Mouse (Mus musculus) MN1 (cell line): ENCODE measurements around the gene Crtc3.

ENCODE experiments used
- DNase-seq: peaks from one replicate; pipeline ENCODE4 v3.0.0-alpha.2; 2016; ENCODE audit warnings: low spot score

Gene Crtc3

DNA sequence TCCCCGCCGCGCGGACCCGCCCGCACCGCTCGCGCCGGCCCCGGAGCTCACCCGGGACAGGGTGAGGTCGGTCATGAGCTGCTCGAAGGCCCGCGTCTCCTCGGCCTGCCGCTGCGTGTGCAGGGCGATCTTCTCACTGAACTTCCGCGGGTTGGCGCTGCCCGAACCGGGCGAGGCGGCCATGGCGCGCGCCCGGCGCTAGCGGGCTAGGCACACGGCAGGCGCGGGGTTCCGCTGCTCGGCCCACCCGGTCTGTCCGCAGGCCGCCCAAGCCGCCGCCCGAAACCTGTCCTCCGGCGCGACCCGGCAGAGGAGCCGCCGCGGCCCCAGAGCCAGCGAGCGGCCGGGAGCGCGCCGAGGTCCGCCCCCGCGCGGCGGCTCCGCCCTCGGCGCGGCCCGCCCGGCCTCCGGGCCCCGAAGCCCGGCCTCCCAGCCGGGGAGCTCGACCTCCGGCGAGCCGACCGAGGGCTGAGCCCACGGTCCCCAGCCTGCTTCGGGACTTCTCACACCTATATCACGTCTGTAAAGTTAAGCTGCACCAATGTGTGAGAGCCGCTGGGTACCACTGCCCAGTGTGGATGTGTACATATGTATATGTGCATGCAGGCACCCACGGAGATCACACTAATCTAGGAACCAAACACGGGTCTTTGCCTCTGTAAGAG, at the start of gene Crtc3:
TSS of gene Crtc3 (minus strand) at position 322 of the 665 bp plus-strand sequence.
- DNase-seq = peak; percentile 79

DNA sequence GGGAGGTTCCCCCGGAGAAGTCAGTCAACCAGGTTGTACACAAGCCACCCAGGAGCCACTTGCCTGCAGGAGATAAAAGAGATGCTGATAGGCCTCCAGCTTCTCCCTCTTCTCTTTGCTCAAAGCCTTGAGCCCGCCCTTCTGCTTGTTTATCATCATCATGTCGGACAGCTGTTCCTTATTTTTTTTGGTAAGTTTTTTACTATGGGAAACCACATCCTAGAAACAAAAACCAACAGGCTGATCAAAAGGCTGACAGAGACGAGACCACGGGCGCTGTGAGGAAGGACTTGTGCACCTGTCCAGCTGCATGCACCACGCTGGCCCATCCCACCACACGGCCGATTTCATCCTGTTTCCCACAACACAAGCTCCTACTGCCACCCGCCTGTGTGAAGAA, 47.5 kb upstream of the Crtc3 start:
- DNase-seq = no peak

DNA sequence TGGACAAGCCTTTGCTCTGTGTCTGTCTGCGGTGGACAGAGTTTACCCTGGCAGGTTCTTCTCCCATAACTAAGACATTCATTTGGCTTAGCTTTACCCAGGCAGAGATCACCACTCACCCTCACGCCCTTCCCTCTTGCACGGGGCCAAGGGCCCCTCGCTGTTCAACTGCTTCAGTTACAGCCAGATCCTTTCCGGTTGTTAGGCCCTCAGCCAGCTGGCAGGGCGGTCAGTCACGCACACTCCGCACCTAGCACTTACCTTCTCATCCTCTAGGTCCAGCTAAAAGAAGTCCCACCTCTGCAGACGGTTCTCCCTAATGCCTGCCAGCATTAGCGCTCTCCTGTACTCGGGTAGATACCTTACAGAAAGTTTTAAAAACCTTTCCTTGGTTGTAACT, 44.3 kb upstream of the Crtc3 start:
- DNase-seq = no peak

DNA sequence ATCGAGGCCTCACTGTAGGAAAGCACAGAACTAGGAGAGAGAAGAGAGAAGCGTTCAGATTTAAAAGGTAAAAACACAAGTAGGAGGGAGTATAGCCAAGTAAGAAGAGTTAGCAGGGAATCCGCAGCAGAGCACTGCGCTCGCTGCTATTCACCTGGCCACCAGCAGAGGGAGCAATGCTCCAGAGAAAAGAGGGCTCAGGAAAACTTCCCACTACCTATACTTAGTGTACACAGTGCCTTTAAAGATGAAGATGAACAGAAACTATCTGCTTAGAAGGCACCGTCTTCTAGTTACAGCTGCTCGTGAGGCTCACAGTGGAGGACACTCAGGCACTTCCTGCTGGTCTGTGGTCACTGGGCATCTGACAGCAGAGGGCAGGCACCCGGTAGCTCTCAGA, 41.0 kb upstream of the Crtc3 start:
- DNase-seq = peak; percentile 65

DNA sequence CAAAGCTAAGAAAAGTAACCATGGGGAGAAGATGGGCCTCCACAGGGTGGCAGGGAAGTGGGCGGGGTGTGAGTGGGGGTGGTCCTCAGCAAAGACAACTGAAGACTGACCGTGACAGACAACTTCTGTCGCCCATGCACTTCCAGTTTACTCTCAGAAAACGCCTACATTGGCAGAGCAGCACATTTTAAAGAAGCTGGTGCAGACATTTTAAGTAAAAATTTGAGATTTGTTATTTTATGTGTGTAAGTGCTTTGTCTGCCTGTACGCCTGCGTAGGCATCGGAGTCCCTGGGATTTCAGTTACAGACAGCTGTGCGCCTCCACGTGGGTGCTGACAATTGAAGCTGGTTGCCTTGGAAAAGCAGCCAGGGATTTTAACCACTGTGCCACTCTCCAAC, 32.4 kb upstream of the Crtc3 start:
- no peak for DNase-seq

DNA sequence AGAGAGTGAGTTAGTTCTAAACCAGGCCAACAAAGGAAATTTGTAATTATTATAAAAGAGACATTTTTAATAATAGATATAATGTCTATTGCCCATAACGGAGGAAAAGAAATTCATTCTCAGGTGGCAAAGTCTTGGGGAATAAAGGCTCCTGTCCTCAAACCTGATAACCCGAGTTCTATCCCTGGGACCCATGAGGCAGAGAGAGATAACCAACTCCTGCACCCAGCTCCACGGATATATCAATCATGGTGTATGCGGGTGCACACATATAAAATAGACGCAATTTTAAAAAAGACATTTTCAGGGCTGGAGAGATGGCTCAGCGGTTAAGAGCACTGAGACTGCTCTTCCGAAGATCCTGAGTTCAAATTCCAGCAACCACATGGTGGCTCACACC, 30.9 kb upstream of the Crtc3 start:
- no peak for DNase-seq

DNA sequence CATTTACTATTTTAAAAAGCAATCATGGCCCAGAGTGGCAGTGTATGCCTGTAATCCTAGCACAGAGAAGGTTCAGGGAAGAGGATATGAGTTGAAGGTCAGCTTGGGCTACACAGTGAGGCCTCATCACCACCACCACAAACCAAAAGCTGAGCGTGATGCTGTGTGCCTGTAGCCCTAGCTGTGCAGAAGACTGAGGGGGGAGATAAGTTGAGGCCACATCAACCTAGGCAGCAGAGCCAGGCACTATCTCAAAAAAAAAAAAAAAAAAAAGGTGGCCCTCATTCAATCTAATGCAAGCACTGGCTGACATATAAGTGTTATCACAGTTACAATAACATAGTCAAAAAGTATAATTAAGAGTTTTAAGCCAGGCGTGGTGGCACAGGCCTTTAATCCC, 30.4 kb upstream of the Crtc3 start:
- no peak for DNase-seq

DNA sequence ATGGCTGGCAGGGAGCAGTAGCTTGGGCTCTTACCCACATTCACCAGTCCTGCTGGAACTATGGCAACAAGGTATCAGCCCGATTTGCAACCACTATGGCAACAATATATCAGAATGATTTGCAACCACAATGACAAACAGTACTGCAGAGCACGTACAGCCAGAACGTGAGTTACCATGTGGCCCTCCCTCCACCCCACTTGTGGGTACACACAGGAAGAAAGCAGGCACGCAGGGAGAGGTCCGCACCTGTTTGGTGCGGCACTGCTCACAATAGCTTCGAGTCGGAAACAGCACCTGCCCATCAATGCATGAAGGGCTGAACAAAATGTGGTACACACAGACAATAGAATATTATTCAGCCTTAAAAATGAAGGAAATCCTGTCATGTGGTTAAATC, 29.8 kb upstream of the Crtc3 start:
- DNase-seq = no peak

DNA sequence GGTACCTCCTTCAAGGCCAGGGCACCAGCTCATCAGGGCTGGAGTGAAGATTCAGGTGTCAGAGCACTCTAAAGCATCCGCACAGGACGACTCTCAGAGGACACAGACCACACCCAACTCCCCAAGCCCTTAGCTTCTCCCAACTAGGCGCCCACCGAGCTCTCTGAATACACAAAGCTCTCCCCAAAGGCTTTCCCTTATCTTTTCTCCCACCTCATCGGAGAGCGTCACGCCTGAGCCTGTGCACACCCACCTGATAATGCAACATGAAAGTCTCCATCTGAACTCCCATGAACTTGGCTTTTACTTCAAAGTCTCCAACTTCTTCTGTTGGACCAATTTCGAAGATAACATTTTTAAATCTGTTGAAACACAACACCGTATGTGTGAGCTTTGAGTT, 28.1 kb upstream of the Crtc3 start:
- DNase-seq = no peak

DNA sequence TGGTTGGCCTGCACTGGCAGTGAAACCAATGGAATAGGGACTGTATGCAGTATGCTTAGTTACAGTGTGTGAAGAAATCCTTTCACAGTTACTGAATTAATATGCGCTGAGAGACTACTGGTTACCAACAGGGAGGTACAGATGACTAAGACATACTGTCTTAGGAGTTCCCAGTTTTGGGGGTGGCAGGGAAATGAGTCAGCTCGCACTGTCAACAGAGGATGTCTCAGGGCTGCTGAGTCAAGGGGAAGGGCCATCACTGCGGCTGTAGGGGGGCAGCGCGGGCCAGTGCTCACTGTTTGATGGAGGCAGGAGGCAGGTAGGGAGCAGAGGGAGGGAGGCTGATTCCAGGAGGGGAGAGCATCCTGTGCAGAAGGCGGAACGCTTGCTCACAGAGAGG, 26.6 kb upstream of the Crtc3 start:
- no peak for DNase-seq

DNA sequence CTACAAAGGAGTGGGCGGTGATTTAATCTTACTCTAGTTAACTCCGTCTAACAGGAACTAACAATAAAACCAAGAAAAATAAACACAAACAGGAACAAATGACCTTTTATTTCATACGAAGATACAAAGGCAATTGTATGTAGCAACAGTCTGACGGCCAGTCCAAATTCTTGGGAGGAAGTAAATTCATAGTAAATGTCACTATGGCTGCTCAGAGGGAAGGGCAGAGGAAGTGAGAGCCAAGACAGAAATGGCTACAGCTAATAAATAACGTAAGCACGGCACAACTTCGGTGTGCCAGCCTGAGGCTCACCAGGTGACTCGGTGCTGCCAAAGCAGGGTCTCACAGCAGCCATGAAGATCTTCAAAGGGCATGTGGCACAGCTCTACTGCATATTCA, 22.8 kb upstream of the Crtc3 start:
- no peak for DNase-seq

DNA sequence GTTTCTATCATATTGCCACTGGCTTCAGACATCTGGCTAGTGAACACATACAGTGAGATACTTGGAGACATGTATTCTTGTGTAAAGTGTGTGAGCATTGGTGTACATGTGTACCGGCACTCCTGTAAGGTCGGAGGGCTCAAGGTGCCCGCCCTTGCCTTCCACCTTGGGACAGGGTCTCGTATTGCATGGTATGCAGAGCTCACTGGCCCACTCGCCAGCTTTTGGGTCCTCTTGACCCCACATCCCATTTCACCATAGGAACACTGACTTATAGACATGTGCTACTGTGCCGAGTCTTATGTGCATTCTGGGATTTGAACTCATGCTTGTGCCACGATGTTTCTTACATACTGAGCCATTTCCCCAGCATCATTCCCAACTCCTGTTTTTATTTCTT, 21.7 kb upstream of the Crtc3 start:
- no peak for DNase-seq

DNA sequence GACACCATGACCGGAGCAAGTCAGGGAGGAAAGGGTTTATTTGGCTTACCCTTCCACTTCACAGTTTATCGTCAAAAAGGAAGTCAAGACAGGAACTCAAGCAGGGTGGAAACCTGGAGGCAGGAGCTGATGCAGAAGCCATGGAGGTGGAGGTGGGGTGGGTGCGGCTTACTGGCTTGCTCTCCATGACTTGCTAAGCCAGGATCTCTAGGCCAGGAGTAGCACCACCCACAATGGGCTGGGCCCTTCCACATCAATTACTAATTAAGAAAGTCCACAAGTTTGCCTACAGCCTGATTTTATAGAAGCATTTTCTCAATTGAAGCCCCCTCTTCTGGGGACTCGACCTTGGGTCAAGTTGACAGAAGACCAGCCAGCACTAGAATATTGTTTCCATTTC, 15.4 kb upstream of the Crtc3 start:
- no peak for DNase-seq

DNA sequence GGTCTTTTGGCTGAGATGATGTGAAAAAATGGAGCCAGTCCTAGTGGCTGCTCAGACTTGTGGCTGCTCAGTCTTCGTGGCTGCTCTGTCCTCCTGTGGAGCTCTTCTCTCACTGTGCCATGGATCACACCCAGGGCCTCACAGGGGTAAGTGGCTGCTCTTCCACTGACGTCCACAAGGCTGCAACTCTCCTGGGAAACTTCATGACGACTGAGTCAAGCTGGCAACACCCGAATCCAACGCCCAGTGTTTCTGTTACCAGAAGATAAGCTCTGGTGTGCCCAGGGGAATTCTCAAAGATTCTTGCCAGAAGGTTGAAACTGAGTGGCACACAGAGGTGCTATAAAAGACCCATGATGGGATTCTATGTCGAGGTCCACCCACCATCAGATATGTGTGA, 13.8 kb upstream of the Crtc3 start:
- peak; percentile 33 for DNase-seq

DNA sequence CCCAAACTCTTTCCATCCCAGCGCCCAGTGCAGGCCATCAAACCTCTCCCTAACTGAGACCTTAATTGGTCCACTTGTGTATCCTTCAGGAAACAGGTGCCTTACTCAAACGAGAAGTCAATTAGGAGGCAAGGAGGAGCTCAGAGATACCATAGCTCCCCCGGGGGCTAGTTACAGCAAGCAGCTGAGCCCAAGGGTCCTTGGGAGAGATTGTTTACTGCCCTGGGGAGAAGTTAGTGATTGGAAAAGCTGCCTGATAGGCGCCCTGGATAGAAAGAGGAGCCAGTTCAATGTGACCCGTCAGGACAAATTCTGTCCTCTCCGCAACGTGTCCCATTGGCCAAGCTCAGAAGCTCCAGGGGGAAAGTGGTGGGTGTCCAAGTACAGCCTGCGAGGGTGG, 11.0 kb upstream of the Crtc3 start:
- no peak for DNase-seq

DNA sequence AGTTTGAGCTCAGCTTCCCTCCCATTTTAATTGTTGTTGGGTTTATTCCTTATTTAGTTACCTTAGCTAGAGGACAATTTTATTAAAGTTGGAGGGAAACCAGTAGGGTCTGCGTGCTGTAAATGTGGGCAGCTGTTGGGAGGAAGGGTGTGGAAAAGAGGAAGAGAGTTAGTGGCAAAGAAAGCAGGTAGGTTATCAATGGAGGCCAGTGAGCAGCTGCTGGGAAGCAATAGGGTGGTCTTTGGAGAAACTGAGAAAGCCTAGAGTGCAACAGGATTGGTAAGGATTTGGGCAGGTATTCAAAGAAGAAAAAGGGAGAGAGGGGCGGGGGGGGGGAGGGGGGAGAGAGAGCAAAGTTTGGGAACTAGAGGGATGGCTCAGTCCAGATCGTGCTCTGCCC, 10.3 kb upstream of the Crtc3 start:
- DNase-seq = no peak

DNA sequence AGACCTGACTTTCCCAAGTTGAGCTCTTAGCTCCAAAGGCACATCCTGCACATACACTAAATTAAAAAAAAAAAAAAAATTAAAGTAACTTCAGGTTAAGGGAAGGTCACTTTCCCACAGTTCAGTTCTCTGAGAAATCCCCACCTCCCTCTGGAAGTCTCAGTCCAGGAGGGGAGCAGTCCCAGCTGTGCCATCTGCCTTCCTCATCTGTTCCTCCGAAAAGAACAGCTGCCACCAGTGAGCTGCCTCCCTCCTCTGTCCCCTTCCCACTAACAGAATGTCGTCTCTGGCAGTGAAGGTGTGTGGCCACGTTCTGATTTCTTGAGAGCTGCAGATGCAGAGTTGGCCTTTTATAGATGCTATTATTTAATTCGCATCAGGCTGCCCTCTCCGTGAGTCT, 9.2 kb upstream of the Crtc3 start:
- no peak for DNase-seq

DNA sequence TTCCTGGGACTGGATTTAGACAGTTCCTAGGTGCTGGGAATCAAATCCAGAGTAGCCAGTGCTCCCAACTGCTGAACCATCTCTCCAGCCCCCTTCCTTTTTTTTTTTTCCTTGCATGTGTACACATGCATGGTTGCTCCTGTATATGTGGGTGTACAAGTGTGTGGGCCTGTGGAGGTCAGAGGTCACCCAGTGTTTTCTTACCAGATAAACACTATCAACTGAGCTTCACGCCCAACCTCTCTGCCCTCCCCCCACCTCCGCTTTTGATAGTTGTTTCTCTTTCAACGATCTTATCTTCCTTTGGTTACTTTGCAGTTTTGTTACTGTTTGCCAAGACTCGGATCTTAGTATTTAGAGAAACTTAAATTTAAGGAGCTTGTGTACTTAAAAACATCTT, 8.2 kb upstream of the Crtc3 start:
- DNase-seq = no peak

DNA sequence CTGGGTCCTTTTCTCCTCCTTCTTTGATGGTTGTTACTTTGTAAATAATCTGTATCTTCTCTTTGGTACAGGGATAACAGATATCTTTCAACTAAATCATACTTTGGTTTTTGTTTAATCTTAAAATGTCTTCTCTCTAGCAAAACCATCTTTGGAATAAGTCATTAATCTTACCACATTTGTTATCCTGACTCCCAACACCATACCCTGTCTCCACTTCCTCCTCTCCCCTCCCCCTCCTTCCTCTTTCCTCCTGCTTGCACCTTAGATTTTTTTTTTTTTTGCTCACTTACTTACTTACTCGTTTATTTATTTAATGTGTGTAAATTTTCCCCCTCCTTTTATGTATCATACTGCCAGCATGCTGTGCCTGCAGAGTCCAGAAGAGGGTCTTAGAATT, 7.7 kb upstream of the Crtc3 start:
- no peak for DNase-seq

DNA sequence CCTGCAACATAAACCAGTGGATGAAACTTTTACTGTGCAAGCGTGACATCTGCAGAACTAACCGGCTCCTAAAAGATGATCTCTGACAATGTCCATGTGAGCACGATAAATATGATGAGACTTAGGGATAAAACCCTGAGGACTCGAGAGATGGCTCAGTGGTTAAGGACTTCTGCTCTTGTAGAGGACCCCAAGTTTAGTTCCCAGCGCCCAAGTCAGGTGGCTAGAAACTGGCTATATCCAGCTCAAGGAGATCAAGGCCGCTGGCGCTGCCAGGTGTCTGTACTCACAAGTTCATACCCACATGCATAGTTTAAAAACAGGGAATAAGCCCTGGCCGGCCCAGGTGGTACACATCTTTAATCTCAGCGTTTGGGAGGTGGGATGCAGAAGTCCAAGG, 3.8 kb upstream of the Crtc3 start:
- DNase-seq = no peak

DNA sequence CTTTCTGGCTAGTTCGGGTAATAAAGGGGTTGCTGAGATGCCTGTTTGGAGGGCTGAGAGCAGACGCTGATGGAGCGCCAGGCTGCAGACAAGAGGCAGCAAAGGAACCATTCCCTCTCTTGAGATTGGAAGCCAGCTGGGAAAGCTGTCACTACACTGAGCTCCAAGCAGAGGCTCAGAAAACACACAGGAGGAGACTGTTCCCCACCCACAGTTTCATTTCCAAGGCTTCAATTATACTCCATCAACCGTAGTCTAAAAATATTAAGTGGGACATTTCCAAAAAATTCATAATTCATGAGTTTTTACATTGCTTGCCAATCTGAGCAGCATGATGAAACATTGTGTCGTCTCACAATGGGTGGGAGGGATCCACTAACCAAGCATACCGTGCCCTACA, 2.5 kb upstream of the Crtc3 start:
- DNase-seq = no peak

DNA sequence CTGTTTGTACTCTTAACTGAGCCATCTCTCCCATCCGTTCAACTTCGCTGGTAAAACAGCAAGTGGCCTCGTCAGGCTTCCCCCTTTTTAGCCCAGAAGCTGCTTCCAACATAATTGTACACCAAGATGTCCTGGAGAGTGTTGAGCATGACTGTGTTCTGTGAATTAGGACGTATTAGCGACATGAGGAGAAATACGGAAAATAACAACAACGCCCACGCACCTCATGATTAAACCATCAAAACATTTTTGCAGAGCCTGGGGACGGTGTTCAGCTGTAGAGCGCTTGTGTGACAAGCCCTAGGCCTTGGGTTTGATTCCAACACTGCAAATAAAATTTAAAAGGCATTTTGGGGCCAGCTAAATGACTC, 529 bp upstream of the Crtc3 start:
- peak; percentile 55 for DNase-seq

DNA sequence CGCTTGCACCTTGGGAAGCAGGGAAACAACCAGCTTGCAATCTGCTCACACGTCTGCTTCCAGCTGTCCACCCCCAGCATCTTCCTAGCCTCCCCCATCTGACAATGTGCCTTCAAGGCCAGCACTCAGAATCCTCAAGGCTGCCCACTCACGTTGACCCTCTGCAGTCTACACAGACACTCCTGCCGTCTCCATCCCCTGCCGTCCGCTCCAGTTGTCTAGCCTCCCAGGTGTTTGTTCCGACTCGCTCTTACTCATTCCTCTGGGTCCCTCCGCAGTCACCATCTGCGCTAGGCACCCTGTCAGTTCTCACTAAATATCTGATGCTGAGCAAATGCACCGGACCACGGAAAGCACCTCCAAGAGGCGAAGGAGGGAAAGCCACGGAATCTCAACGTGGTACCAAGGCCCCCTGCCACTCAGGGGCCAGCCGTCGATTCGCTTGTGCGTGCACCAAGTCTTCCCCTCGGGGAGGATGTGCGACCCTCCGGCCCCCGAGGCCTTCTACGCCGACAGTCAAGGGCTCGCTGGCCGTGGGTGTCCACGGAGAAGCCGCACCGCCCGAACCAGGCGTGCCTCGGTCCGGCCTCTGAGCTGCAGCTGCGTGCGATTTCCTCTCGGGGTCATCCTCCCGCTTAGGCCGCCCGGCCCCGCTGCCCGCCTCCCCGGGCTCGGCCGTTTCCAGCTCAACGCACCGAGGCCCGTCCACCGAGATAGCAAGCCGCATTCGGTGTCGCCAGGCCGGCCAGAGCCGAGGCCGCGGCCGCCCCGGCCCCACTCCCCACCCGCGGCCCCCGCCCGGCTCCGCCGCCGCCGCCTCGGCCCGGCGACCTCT, 739 bp downstream of the Crtc3 start:
- DNase-seq = peak; percentile 83

DNA sequence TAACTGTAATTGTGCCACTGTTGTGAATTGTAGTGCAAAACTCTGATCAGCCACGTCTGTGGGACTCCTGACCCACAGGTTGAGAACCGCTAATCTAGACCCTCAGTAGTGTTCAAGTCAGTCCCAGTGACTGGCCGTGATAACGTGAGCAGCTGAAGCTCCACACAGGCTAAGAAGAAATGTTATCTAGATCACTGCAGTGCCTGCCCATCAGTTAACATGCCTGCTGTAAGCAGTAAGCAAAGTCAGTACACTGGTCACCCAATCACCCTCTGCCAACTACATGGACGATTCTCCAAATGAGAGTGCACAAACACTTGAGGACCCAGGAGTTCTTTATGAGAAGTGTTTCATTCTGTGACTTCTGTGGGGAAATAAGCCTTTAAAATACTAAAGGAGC, 3.0 kb downstream of the Crtc3 start:
- DNase-seq = no peak
